Mouse (Mus musculus) cerebellum, adult 9-11 months (tissue): ENCODE measurements around the gene Tsga10.

Source experiments
- DNase-seq: peaks from one replicate; pipeline ENCODE4 v3.0.0; 2022

Gene Tsga10

DNA sequence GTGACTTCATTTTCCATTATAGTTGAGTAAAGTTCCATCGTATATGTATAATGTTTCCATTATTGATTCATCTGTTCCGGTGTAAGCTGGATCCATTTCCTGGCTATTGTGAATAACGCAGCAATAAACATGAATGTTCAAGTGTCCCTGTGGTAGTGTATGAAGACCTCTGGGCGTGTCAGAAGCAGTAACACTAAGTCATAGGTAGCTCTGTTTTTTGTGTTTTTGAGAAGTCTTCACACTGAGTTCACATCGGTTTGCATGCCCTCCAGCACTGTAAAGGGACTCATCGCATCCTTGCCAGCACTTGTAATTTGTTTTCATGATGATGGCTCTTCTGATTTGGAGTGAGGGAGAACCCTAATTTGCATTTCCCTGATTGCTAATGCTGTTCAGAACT is at the start of gene Tsga10:
TSS of gene Tsga10 (minus strand) at position 144 of the 400 bp plus-strand sequence.
- peak; percentile 36 for DNase-seq

GRCm38 (mm10) chr1:37912751-37913150 is 46.5 kb upstream of the Tsga10 start:
- no peak for DNase-seq

DNA sequence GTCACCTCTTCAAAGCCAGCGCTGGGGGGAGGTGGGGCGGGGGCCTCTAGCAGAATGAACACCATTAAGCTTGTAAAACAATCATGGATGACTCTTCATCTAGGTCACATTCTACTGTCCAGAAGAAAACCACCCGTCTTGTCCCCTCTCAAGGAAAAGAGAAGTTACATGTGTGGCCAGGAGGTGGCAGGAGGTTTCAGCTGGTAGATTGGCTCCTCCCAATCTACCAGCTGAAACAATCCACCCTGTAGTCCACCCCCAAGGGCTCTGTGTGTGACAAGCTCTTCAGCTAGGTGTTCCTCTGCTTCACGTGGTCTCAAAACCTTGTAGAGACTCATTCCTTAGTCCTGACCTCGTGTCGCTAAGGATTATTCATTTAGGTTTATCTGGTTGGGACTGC is 36.9 kb upstream of the Tsga10 start:
- DNase-seq = no peak

DNA sequence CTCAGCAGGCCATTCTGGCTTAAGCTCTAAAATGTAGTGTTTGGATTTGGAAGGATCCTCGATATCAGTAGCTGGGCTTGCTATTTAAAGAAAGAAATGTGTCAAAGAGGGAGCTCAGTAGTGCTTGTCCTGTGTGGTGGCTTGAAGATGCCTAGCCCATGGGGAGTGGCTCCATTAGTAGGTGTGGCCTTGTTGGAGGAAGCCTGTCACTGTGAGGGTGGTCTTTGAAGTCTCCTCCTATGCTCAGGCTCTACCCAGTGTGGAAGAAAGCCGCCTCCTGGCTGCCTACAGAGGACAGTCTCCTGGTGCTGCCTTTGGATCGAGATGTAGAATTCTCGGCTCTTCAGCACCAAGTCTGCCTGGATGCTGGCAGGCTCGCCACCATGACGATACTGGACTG is 34.1 kb upstream of the Tsga10 start:
- no peak for DNase-seq

- DNase-seq = no peak
Measured at GRCm38 (mm10) chr1:37899816-37900215, 33.6 kb upstream of the Tsga10 start.

DNA sequence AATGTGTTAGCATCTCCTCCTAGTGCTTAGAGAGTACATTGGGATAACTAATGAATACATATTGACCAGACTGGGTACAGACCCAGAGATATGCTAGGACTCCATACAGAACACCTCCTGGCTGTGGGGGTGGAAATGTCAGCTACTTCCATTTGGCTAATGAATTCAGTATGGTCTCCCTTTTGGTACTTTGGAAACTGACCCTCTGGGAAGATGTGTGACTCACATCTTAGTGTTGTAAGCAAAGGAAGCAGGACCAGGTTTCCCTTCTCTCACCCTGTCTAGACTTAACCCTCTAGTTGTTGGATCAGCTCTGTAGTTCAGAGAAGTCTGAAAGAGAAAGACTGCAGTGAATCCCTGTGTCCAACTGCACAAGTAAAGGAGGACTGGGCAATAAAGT is 28.4 kb upstream of the Tsga10 start:
- DNase-seq = no peak

DNA sequence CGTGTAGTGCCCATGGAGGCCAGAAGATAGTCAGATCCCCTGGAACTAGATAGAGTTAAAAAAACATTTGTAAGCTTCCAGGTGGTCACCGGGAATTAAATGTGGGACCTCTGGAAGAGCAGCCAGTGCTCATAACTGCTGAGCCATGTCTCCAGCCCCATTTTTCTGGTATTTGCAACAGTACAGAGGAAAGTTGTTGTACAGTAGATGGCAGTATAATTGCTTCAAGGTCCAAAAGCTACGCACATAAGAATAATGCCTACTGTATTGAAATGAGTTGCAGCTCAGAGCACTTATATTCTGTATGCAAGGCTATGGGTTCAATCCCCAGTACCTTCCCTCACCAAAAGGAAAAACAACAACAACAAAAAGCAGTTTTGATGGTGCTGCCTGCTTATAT is 25.2 kb upstream of the Tsga10 start:
- DNase-seq = no peak

DNA sequence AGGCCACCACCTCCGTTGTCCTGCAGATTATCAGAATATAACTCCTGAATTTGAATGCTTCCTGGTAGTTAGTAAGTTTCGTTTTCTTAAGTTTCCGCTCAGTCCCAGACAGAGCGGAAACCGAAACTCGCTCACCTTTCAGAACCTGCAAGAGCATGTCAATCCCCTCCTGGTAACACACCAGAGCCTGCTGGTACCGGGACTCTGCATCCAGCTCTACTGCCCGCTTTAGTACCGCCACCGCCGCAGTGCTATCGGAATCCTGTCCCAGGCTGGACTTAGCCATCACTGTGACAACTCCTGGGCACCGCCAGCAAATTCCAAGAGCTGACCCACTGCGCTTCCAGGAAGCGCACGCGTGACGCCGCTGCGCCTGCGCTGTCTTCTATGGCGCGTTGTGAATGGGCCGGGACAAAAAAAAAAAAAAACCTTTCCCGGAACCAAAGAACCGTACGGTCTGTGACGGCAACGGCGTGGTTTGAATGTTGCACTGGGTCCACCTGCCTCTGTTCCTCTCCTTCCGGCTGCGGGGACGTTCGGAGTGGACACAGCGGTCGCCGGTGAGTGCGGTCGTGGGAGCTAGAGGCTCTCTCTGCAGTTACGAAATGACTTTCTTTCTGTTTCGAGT is 23.9 kb upstream of the Tsga10 start, which contains the start of the genes Mitd1 and Mrpl30:
TSS of gene Mitd1 (minus strand) at position 387 of the 628 bp plus-strand sequence.
TSS of gene Mrpl30 (plus strand) at position 453 of the 628 bp plus-strand sequence.
- DNase-seq = peak; percentile 91

DNA sequence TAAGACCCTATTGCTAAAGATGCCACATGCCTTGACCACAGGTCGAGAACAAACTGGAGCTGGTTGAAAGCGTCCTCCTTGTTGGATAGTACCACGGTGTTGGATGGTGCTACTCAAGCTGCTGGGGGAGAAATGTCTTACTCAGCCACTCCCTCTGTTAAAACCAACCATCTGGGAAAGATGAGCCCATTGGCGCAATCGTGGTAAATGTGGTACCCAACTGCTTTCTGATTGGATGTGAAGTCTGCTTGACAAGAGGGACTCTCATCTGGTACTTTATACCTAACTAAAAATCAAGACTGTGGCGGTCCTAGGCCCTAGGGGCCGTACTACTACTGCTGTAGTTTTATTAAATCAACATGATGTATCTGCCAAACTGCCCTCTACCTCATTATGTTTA is 23.0 kb upstream of the Tsga10 start:
- DNase-seq = no peak

DNA sequence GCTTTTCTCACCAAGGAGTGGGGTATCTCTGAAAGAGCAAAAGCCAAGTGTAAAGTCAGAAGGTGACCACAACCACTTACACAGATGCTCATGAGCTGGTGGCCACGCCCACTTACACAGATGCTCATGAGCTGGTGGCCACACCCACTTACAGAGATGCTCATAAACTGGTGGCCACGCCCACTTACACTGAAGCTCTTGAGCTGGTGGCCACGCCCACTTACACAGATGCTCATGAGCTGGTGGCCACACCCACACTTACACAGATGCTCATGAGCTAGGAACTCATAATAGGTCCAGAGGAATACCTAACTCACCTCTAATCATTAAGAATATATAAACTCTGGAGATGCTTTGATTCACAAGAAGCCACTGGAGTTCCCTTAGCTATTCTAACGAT is 18.2 kb upstream of the Tsga10 start:
- no peak for DNase-seq

- DNase-seq = no peak
Measured at GRCm38 (mm10) chr1:37883411-37883810, 17.2 kb upstream of the Tsga10 start.

DNA sequence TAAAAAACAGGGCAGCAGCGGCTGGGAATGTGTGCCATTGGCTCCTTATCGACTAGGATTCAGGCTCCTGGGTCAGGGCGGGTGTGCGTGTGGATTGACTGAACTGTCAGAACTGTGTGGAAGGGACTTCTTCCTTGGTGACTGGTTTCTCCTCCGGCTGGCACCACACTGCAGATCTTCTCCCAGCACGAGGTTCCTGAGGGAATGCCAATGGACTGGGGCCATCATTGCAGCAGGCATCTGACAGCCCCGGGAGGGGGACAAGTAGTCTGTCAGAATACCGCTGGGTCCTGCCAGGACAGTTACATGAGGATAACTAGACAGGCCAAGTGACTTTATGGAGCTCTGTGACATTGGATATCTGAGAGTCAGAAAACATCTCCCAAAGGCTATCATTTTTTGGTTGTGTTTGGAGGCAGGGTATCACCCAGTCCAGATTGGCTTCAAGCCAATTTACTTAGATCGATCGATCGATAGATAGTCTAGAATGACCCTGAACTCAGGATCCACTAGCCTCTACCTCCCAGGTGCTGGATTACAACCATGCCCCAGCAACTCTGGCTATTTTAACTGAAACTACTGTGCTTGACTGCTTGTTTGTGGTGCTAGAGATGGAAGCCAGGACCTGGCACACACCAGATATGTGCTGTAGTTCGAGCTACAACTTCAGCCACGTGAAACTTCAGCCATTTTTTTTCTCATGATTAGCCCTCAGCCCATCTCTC is 11.7 kb upstream of the Tsga10 start:
- no peak for DNase-seq

- no peak for DNase-seq
Measured at GRCm38 (mm10) chr1:37873157-37873556, 6.9 kb upstream of the Tsga10 start.

DNA sequence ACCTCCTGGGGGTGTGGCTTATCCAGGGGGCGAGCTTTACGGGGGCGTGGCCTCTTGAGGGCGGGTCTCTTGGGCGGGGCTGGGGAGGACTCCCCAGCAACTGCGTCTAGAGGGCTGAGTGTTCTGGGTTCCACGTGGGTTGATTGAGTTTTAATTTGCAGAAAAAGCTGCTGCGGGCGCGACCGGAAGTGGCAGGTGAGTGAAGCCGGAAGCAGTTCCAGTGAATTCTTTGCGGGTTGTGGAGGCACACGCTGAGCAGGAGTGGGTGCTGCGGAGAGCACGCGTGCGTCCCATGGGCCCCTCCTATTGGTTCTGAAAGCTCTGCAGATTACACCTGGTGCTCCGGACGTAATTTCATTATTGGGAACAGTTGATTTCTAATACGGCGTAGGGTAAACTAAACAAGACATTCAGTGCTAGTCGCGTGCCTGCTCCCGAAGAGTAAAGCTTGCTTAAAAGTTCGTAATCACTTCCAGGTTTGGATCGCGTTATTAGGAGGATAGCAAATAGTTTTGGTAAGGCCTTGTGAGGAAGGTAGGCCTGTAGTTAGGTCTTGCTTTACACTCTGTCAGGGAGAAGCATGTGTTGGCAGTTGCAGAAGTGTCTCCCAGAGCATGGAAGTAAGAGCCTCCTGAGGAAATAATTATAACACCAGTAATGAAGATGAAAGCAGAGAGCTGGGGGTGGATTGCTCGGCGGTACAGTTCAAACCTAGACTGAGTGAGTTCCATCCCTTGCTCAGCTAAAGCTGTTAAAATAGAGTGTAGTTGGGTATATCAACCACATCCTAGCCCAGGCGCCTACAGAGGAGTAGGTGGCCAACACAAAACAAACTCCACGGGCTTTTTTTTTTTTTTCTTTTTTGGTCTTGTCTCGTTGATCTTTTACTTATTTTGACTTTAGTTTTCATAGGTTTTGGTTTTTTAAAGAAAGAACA is 6.2 kb upstream of the Tsga10 start:
- peak; percentile 83 for DNase-seq

- peak; percentile 59 for DNase-seq
Measured at GRCm38 (mm10) chr1:37871704-37872103, 5.5 kb upstream of the Tsga10 start, which contains the start of gene Lipt1. Gene Lipt1, plus strand, starts transcription at chr1:37871738.

DNA sequence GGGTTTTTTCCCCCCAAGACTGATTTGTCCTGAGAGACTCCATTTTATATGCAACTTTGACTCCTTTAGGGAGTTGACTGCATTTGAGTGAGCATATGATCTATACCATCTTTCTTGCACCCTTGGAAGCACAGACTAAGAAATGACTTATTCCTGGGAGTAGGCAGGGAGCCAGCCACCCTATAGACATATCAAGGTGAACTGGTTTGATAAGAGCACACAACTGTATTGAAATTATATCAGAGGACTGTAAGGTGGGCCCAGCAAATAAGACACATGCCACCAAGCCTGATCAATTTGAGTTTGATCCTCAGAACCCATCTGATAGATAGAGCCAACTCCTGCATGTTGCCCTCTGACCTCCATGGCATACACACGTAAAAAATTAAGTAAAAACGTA is 3.1 kb upstream of the Tsga10 start:
- DNase-seq = no peak

DNA sequence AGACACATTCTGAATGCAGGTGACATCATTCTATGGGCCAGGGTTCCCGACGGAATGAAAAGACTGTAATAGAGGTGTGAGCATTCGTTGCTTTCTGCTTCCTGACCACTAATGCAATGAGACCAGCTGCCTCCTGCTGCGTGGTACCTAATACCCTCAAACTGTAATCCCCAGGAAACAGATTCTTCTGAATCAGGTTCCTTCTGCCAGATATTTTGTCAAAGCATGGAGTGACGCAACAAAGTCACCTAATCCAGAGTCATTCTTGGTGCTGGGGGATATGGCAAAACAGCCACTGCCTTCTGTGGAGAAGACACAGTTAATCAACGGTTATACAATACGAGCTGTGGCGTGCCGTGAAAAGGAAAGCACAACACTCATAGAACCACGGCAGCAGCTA is 2.4 kb upstream of the Tsga10 start:
- DNase-seq = no peak

DNA sequence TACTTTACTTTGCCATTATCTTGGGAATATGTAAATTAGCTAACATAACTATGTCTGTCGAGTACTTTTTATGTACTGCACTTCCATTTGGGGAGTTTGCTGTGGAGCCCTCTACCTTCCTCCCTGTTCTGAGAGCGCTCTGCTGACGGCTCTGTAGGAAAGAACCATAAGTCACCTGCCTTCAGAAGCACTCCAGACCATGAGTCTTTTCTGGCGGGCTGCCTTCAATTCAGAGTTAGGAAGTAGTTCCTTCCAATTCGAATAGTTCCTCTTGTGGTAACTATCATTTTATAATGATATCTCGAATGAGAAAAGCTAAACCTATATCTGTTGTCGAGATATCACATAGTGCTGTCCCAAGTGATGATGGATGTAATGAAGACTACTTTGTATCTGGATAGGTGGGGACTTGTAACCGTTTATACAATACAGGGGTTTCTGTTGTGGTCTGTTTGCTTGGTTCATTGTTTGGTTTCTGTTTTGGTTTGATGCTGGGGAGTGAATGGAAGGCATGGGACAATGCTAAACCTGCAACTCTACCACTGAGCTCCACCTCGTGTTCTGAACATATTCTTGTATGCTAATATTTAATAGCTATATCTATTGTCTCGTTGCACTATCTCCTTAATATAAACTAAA is 1.6 kb upstream of the Tsga10 start:
- no peak for DNase-seq

DNA sequence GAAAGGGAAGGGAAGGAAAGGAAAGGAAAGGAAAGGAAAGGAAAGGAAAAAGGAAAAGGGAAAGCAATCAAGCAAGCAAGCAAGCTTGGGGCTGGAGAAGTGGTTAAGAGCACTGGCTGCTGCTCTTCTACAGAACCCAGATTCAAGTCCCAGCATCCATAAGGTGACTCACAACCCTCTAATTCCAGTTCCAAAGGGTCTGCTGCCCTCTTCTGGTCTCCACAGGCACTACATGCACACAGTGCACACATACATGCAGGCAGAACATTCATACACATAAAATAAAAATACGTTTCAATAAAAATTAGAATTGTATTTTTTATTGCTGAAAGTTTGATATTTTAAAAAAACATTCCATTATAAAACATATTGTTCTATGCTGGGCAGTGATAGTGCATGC is 827 bp upstream of the Tsga10 start:
- DNase-seq = peak; percentile 38

GRCm38 (mm10) chr1:37865401-37866215 is 621 bp downstream of the Tsga10 start:
- DNase-seq = peak; percentile 52

- peak; percentile 100 for DNase-seq
Measured at GRCm38 (mm10) chr1:37864511-37865400, 1.5 kb downstream of the Tsga10 start.
